Mouse (Mus musculus) thymus, postnatal 14 days (tissue): ENCODE data around the gene Defb21.
A peak's percentile ranks its signal among the peaks of the same experiment; 100 is the strongest.

Source experiments
- DNase-seq: peaks from one replicate; pipeline ENCODE4 v3.0.0; 2021

Defb21 gene

GRCm38 (mm10) chr2:152607746-152608145 is 35.2 kb downstream of the Defb21 start:
- no peak for DNase-seq

GRCm38 (mm10) chr2:152608719-152609118 is 36.2 kb downstream of the Defb21 start:
- no peak for DNase-seq

- no peak for DNase-seq
These were observed 39.6 kb downstream of the Defb21 start for GRCm38 (mm10) chr2:152612193-152612592.

- DNase-seq: peak; percentile 51
These were observed 43.0 kb downstream of the Defb21 start for GRCm38 (mm10) chr2:152615563-152615962.

- no peak for DNase-seq
These were observed 43.9 kb downstream of the Defb21 start for GRCm38 (mm10) chr2:152616470-152616869.

GRCm38 (mm10) chr2:152617374-152617773 is 44.8 kb downstream of the Defb21 start:
- DNase-seq: peak; percentile 38

GRCm38 (mm10) chr2:152620367-152621134 is 48.0 kb downstream of the Defb21 start:
- DNase-seq: no peak

GRCm38 (mm10) chr2:152622151-152622550 is 49.6 kb downstream of the Defb21 start:
- DNase-seq: no peak

GRCm38 (mm10) chr2:152622953-152623352 is 50.4 kb downstream of the Defb21 start, which contains the start of gene Defb25:
Gene Defb25 (minus strand): TSS chr2:152623053.
- DNase-seq: no peak
